Mouse (Mus musculus): ENCODE measurements around the gene Letm1. TPM values are rescaled to one million over a fixed set of nuclear protein-coding genes. Genes with fewer than 3 reads are reported as not detected.
A peak's percentile ranks its signal among the peaks of the same experiment; 100 is the strongest.

Letm1 gene
- polyA plus RNA-seq, 1 experiment from 2014 or later: 54.2 TPM

DNA sequence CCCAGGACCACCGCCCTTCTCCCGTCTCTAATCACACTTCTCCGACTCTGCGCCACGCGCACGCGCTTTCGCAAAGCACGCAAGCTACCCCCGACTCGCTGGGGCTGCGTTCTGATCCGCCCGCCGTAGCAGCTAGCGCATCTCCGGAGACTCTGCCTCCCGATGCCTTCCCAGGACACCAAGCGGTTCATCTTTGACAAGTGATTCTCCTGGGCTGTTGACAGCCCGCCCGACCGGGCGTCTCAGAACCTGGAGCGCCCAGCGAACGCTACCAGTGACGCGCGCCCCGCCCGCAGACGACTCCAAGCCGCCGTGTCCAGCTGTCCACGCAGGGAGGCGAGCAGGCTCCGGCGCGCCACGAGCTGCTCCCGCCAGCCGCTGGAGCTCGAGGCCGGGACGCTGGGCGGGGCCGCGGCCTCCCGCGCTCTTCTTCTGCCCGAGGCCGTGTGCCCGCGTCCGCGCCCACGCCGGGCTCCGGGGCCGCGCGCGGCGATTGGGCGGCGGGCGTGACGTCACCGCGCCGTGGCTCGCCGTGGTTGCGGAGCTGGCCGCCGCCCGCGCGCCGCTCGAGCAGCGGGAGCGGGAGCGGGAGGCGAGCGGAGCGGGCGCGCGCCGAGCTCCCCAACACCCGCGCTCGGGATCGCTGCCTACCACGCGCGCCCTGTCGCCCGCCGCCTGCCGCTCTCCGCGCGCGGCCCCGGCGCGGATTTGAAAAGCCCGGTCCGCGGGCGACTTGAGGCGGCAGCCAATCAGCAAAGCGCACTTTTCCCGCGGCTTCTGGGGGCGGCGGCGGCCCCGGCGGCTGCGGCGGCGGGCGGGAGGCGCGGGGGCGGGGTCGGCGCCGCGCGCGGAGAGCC, 37.5 kb upstream of the Letm1 start, which contains the start of gene Nsd2:
Gene Nsd2, plus strand, starts transcription at position 850 of the 857 bp plus-strand sequence.
- H3K27ac ChIP-seq (ENCODE audit: low read depth, low read length): peak within 1 kb of the TSS; percentile 97
- H3K9ac ChIP-seq (ENCODE audit: low read depth, low read length): peak within 1 kb of the TSS; percentile 98
- no peaks in the 10 kb centered on the region for H3K27me3 ChIP-seq (replicated peaks; ENCODE audit: control insufficient read depth, insufficient read depth, low read length)
- no peaks in the 10 kb centered on the region for H3K9me3 ChIP-seq (ENCODE audit: control insufficient read depth, low read length)
- peak; percentile 79 for DNase-seq (ENCODE audit: low spot score)
- H3K4me1 ChIP-seq (replicated peaks; ENCODE audit: control insufficient read depth, insufficient read depth, low read length): peaks cover 36% of the 10 kb centered on the region
- under 1% methylated on average over 87 of the region's 136 CpGs for WGBS
- ATAC-seq (replicated peaks; ENCODE audit: low FRiP score): peak; percentile 83
- peak within 1 kb of the TSS; percentile 90 for H3K4me2 ChIP-seq
- H3K4me3 ChIP-seq (ENCODE audit: low read depth, low read length): peak within 1 kb of the TSS; percentile 98
- no peaks in the 10 kb centered on the region for H3K36me3 ChIP-seq (ENCODE audit: control insufficient read depth, insufficient read depth, low read length)

DNA sequence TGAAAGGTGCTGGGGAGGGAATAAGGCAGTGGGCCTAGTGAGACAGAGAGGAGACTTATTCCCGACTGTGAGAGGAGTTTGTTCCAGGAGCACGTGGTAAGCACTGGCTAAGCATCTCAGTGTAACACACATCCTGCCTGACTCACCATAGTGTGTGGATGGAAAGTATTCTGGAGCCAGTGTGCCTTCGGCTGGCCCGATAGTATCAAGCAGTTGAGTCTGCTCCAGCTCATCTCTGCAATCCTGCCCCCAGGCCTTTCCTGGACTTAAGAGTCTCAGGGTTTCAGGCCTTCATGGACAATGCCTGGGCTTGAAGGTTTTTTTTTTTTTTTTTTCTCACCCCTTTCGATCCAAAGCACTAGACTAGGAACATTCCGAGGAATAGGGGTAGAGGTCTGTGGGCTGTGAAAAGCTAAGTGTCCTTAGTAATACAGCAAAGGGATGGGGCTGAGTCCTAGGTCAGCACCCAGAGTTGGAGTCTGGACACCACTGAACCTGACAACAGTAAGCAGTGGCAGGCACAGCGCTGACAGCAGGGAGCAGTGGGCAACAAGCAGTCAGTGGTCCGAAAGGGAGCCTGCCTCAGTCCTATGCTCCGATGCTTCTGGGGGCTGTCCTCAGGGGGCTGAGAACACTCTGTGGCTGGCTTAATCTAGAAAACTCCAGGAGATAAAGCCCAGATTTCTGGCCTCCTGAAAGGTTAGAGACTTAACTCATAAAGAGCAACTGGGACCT, 36.7 kb upstream of the Letm1 start:
- peak overlapping the region; percentile 98 for H3K4me3 ChIP-seq (ENCODE audit: low read depth, low read length)
- H3K9ac ChIP-seq (ENCODE audit: low read depth, low read length): peak overlapping the region; percentile 98
- WGBS: 21% methylated on average over 9 of the region's 9 CpGs
- no peaks in the 10 kb centered on the region for H3K36me3 ChIP-seq (ENCODE audit: control insufficient read depth, insufficient read depth, low read length)
- peak; percentile 34 for DNase-seq (ENCODE audit: low spot score)
- peaks cover 36% of the 10 kb centered on the region for H3K4me1 ChIP-seq (replicated peaks; ENCODE audit: control insufficient read depth, insufficient read depth, low read length)
- H3K27me3 ChIP-seq (replicated peaks; ENCODE audit: control insufficient read depth, insufficient read depth, low read length): no peaks in the 10 kb centered on the region
- peak overlapping the region; percentile 97 for H3K27ac ChIP-seq (ENCODE audit: low read depth, low read length)
- ATAC-seq (replicated peaks; ENCODE audit: low FRiP score): peak; percentile 27; the same call in 1 of the 2 replicates
- H3K4me2 ChIP-seq: peak overlapping the region; percentile 90
- H3K9me3 ChIP-seq (ENCODE audit: control insufficient read depth, low read length): no peaks in the 10 kb centered on the region

DNA sequence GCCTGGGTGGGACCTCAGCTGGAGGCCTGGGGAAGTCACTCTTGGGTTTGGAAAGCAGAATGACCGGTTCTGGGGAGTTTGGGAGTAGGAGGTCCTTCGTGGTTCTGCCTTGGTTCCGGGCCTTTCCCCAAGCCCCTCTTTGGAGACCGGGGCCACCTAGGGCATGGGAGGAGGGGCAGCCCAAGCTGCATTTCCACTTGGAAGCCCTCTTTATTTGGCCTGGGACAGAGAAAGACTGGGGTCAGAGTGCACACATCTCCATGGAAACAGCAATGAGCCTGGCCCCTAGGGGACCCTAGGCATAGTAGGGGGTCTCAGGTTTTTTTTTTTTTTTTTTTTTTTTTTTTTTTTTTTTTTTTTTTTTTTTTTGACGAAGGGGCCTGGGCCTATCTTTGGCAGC, 35.5 kb upstream of the Letm1 start:
- 47% methylated on average over 5 of the region's 5 CpGs for WGBS
- Histone ChIP-seq H3K4me2 (no peak overlapping the region), H3K4me3 (ENCODE audit: low read depth, low read length) (no peak overlapping the region), H3K9me3 (ENCODE audit: control insufficient read depth, low read length) (no peaks in the 10 kb centered on the region), H3K27me3 (replicated peaks; ENCODE audit: control insufficient read depth, insufficient read depth, low read length) (no peaks in the 10 kb centered on the region), H3K4me1 (replicated peaks; ENCODE audit: control insufficient read depth, insufficient read depth, low read length) (peaks cover 32% of the 10 kb centered on the region), H3K36me3 (ENCODE audit: control insufficient read depth, insufficient read depth, low read length) (no peaks in the 10 kb centered on the region), H3K27ac (ENCODE audit: low read depth, low read length) (no peak overlapping the region), H3K9ac (ENCODE audit: low read depth, low read length) (no peak overlapping the region)
- ATAC-seq (replicated peaks; ENCODE audit: low FRiP score) (no peak), DNase-seq (ENCODE audit: low spot score) (no peak)

DNA sequence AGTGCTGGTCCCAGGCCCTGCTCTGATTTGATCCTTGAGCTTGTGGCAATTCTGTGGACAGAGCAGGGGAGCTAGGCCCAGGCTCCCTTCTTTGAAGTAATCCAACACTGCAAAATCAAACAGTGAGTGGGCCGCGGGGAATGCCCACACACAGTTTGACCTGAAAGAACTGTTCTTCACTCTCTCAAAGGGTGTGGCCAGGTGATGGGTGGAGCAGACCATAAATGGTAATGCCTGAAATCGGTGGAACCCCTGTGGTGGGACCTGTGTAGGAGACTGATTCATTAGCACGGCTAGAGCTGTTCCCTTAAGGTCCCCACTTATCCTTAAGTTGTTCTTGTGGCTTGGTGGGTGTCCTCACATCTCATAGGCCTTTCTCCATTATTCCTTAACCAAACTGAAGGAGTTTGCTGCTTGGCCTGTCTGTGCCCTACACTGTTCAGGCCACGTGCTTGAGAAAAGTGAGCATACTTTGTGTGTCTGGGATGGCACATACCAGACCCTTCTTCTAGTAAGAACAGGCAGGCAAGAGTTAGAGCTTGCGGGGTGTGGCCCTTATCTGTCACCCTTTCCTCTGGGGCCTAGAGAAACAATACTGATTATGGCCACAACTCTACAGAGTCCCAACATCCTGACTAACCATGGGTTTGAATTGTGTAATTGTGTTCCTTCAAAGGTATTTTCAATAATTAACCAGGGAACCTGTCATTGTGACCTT, 33.5 kb upstream of the Letm1 start:
- no peak for ATAC-seq (replicated peaks; ENCODE audit: low FRiP score)
- Histone ChIP-seq H3K36me3 (ENCODE audit: control insufficient read depth, insufficient read depth, low read length) (no peaks in the 10 kb centered on the region), H3K9me3 (ENCODE audit: control insufficient read depth, low read length) (no peaks in the 10 kb centered on the region), H3K27me3 (replicated peaks; ENCODE audit: control insufficient read depth, insufficient read depth, low read length) (no peaks in the 10 kb centered on the region), H3K4me2 (no peak overlapping the region), H3K9ac (ENCODE audit: low read depth, low read length) (no peak overlapping the region), H3K4me3 (ENCODE audit: low read depth, low read length) (no peak overlapping the region), H3K4me1 (replicated peaks; ENCODE audit: control insufficient read depth, insufficient read depth, low read length) (peaks cover 26% of the 10 kb centered on the region), H3K27ac (ENCODE audit: low read depth, low read length) (no peak overlapping the region)
- DNase-seq (ENCODE audit: low spot score): no peak
- 59% methylated on average over 6 of the region's 6 CpGs for WGBS

DNA sequence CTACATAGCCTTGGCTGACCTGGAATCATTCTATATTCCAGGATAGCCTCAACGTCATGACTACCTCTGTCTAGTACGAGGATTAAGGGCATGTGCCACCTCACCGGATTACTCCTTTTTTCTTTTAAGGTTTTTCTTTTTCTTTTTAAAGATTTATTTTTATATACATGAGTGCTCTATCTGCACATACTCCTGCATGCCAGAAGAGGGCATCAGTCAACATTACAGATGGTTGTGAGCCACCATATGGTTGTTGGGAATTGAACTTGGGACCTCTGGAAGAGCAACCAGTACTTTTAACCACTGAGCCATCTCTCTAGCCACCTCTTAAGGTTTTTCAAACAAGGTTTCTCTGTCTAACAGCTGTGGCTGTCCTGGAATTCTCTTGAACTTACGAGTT, 28.9 kb upstream of the Letm1 start:
- no peaks in the 10 kb centered on the region for H3K27me3 ChIP-seq (replicated peaks; ENCODE audit: control insufficient read depth, insufficient read depth, low read length)
- WGBS: 79% methylated on average over 4 of the region's 4 CpGs
- H3K4me1 ChIP-seq (replicated peaks; ENCODE audit: control insufficient read depth, insufficient read depth, low read length): peaks cover 6% of the 10 kb centered on the region; the same call in 1 of the 2 replicates
- no peak overlapping the region for H3K4me2 ChIP-seq
- ATAC-seq (replicated peaks; ENCODE audit: low FRiP score) (no peak), DNase-seq (ENCODE audit: low spot score) (peak; percentile 19)
- no peak overlapping the region for H3K4me3 ChIP-seq (ENCODE audit: low read depth, low read length)
- H3K9me3 ChIP-seq (ENCODE audit: control insufficient read depth, low read length): no peaks in the 10 kb centered on the region
- H3K9ac ChIP-seq (ENCODE audit: low read depth, low read length): no peak overlapping the region
- no peaks in the 10 kb centered on the region for H3K36me3 ChIP-seq (ENCODE audit: control insufficient read depth, insufficient read depth, low read length)
- H3K27ac ChIP-seq (ENCODE audit: low read depth, low read length): no peak overlapping the region

DNA sequence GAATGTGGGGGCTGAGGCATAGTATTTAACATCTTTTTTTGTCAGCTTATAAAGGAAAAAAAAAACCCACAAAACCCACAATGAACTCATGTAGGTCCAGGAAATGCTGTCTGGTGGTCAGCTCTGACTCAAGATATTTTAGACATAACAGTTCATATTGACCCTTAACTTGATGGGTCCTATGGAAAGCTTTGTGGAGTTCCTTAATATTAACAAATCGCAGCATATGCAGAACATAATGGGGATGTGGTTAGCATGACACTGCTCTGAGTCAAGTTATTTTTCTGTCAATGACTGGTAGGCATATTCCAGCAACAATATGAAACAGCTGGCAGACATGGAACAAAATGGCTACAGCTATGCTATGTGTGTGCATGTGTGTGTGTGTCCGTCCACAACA, 20.7 kb upstream of the Letm1 start:
- Histone ChIP-seq H3K4me1 (replicated peaks; ENCODE audit: control insufficient read depth, insufficient read depth, low read length) (no peaks in the 10 kb centered on the region), H3K4me2 (no peak overlapping the region), H3K4me3 (ENCODE audit: low read depth, low read length) (no peak overlapping the region), H3K9me3 (ENCODE audit: control insufficient read depth, low read length) (0 out of 2 replicates have a peak, but pooled peaks cover 5% of the 10 kb centered on the region), H3K9ac (ENCODE audit: low read depth, low read length) (no peak overlapping the region), H3K27me3 (replicated peaks; ENCODE audit: control insufficient read depth, insufficient read depth, low read length) (no peaks in the 10 kb centered on the region; the same call in 1 of the 2 replicates), H3K36me3 (ENCODE audit: control insufficient read depth, insufficient read depth, low read length) (no peaks in the 10 kb centered on the region), H3K27ac (ENCODE audit: low read depth, low read length) (no peak overlapping the region)
- DNase-seq (ENCODE audit: low spot score) (no peak), ATAC-seq (replicated peaks; ENCODE audit: low FRiP score) (no peak)
- 69% methylated on average over 2 of the region's 2 CpGs for WGBS

DNA sequence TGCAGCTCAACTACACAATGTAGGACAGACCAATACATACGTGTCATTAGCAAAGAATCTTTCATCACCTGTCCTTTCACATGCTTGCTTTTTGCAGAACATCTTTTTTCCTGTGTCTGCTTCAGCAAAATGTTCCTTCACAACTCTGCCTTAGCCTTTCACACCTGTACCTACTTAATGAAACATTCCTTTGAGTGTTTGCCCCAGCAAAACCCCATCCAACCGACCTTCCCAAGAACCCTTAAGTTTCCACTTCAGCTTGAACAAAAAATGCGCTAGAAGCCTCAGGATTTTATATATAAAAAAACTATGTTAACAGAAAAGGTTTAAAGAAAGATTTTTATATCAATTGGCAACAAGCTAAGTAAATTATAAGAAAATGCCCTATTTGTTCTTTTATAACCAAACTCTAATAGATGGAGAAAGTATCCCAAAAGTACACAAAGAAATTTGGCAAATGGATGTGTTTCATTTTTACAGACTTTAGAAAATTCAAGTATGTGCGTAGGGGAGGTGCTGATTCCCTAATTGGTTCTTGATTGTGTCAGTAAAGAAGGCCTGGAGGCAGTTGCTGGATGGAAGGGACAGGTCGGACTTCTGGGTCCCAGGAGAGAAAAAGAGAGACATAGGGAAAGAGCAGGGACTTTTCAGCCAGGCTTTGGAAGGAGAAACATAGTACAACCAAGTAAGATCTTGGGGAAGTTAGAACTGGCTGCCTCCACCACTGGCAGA, 9.5 kb upstream of the Letm1 start:
- Histone ChIP-seq H3K36me3 (ENCODE audit: control insufficient read depth, insufficient read depth, low read length) (no peaks in the 10 kb centered on the region), H3K4me3 (ENCODE audit: low read depth, low read length) (no peak overlapping the region), H3K4me1 (replicated peaks; ENCODE audit: control insufficient read depth, insufficient read depth, low read length) (no peaks in the 10 kb centered on the region), H3K9ac (ENCODE audit: low read depth, low read length) (no peak overlapping the region), H3K27ac (ENCODE audit: low read depth, low read length) (no peak overlapping the region), H3K4me2 (no peak overlapping the region), H3K27me3 (replicated peaks; ENCODE audit: control insufficient read depth, insufficient read depth, low read length) (no peaks in the 10 kb centered on the region), H3K9me3 (ENCODE audit: control insufficient read depth, low read length) (no peaks in the 10 kb centered on the region)
- no peak for ATAC-seq (replicated peaks; ENCODE audit: low FRiP score)
- no peak for DNase-seq (ENCODE audit: low spot score)
- WGBS: 72% methylated on average over 5 of the region's 5 CpGs

DNA sequence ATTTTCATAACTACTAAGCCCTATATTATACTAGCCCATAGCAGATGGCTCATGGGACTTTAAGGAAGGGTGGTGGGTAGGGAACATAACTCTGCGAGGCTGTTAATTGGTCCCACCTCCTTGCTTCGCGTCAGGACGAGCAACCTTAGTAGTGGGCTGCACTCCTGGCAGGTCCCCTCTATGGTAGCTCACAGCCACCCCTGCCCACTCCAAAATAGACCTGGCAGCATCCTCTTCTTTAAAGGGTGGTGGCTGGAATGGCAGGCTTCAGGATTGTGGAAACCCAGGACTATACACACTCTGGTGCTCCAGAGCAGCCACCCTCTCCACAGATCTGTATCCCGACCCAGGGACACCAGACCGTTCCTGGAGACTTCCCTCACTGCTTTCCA, 378 bp upstream of the Letm1 start:
- H3K4me1 ChIP-seq (replicated peaks; ENCODE audit: control insufficient read depth, insufficient read depth, low read length): peaks cover 20% of the 10 kb centered on the region
- DNase-seq (ENCODE audit: low spot score): no peak
- 9% methylated on average over 6 of the region's 6 CpGs for WGBS
- H3K4me3 ChIP-seq (ENCODE audit: low read depth, low read length): peak overlapping the region; percentile 94
- no peak; the same call in 1 of the 2 replicates for ATAC-seq (replicated peaks; ENCODE audit: low FRiP score)
- no peaks in the 10 kb centered on the region for H3K9me3 ChIP-seq (ENCODE audit: control insufficient read depth, low read length)
- H3K9ac ChIP-seq (ENCODE audit: low read depth, low read length): peak overlapping the region; percentile 55
- H3K27me3 ChIP-seq (replicated peaks; ENCODE audit: control insufficient read depth, insufficient read depth, low read length): no peaks in the 10 kb centered on the region
- H3K27ac ChIP-seq (ENCODE audit: low read depth, low read length): no peak overlapping the region
- peak overlapping the region; percentile 94 for H3K4me2 ChIP-seq
- no peaks in the 10 kb centered on the region for H3K36me3 ChIP-seq (ENCODE audit: control insufficient read depth, insufficient read depth, low read length)
